Mouse (Mus musculus) urinary bladder, adult 18-20 months (tissue): Measurements from ENCODE around the gene Nrros.
A peak's percentile ranks its signal among the peaks of the same experiment; 100 is the strongest.

Experiments used
- DNase-seq, 2 experiments: peaks; one replicate each; pipeline ENCODE4 v3.0.0; 2022; ENCODE audit warnings: low spot score in 2 of 2, mixed read lengths in 2 of 2

The Nrros gene

DNA sequence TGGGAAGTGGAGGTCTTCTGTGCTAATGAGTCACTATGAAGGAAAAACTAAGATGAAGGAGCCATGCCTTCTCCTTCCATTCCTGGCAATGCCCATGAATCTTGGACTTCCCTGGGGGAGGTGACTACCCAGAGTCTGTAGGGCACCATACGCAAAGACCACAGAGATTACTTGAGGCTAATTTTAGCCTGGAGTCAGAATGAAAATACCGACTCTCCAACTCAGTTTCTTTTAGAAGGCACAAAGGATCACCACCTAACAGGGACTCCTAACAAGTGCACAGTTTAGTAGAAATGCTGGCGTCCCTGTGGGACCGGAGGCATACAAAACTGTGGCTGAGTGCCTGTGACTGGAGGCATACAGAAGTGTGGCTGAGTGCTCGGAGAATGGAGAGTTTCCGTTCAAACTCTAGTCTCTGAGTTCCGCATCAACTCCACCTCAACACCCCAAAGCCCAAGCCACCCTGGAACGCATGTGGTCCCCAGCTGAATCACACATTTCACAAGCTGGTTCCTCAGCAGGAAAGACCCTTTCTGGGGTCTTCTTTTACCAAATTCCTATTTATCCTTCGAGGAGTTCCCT is 4.6 kb downstream of the Nrros start:
- no peak for DNase-seq

DNA sequence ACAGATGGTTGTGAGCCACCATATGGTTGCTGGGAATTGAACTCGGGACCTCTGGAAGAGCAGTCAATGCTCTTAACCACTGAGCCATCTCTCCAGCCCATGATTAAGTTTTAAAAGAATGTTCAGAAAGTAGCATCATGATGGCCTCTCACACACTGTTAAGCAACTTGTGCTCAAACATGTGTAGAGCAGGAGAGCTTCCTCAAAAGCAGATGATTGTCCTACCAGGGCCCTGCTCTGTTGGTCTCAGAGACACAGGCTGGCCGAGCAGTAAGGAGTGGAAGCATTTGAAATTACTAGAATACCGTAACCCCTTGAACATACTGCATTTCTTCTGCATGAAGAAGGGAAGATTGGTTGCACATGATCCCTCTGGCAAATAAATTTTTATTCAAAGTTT is 6.4 kb downstream of the Nrros start:
- no peak for DNase-seq

DNA sequence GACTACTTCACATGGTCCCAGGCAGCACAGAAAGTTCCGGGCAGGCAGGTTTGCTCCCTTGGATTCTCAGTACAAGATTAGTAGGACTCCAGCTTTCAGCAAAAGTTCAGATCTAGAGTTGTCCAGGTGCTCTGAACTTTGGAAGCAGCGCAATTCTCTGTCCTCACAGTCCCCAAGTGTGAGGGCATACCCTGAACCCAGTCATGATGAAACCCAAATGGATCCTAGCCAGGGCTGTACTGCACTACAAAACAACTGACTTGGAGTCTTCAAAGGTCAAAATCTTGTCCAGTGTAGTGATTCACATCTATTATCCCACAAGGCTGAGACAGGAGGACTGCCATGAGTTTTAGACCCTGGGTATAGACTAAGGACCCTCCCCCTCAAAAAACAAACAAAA is 8.0 kb downstream of the Nrros start:
- no peak for DNase-seq

DNA sequence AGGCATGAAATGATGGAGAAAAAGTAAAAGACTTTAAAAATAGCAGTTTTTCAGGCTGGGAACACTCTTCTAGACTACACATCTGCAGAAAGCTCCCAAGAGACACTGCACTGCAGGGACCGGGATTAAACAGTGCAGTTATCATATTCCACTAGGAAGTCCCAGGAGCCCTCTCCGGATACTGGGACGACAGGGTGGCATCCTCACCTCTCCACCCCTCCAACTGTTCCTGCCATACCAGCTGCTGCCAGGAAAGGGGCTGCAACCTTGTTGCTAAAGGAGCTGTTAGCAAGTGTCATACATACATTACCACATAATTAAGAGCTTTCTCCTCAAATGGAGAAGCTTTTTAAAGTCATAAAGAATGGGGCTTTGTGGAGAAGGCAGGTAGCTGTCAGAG is 8.7 kb downstream of the Nrros start:
- no peak for DNase-seq

DNA sequence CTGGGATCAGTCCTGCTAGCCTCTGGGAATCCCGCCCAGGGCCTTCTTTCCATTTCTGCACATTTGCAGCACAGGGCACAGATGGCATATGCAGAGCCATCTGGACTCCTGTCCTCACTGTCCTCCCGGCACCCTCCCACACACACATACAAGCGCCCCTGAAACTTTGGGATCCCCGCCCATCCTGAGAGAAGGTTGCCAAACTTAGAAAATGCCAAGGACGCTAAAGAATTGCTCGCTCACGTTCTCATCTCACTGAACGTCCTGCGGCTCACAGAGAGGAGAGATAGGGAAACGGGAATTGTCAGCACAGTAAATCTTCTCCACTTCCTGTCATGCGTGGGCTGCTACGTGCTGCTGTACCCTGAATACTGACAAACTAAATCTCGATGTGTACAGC is 11.0 kb downstream of the Nrros start:
- DNase-seq = no peak

DNA sequence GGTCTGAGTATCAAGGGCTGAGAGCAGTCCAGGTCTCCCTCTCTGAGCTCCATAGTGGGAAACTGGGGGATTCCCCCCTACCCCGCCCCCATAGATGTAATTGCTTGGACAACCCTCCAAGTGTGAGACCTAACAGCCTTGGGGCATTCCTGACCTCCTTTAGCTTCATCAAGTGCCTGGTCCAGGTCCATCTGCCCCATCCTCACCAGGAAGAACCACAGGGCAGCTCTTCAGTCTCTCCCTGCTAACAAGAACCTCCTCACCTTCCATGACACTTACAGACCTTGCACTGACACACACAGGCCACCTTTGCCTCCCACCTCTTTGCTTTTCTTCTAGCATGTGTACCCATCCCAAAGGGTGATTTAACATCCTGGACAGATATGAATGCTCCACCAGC is 11.4 kb downstream of the Nrros start:
- DNase-seq = no peak

DNA sequence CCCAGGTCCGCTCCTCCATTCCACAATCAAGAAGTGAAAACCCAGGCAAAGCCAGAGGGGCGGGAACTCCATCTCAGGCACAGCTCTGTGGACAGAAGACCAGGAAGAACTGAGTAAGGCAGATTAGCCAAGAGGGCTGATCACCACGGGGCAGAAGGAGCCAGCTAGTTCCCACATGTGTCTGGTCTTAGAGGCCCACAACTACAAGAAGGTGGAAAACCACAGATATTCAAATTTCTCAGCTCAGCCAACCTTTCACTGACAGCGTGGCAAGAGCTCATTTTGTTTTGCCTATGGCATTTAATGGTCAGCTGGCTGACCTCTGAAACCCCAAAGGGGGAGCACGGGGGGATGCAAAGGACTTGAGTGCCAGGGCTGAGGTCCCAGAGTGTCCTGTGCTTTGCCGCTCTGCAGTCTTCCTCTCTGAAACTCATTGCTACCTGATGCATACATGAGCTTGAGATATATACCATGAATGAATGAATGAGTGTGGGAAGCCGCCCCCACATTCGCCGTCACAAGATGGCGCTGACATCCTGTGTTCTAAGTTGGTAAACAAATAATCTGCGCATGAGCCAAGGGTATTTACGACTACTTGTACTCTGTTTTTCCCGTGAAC is 17.7 kb downstream of the Nrros start:
- DNase-seq = no peak

DNA sequence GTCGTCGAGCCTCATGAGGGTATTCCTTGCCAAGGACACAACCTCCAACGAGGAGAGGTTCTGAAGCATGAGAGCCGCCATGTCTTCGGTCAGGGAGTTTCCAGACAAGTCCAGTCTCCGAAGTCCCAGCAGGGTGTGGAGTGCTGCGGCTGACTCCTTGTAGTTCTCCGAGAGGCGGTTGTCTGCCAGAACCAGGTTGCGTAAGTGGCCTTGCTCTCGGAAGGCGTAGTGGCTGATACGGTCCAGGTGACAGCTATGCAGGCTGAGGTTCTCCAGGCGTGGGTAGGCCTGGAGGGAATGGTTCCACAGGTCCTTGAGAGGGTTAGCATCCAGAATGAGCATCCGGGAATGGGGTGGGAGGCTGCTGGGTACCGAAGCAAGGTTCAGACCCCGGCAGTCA is 20.8 kb downstream of the Nrros start:
- DNase-seq = no peak

DNA sequence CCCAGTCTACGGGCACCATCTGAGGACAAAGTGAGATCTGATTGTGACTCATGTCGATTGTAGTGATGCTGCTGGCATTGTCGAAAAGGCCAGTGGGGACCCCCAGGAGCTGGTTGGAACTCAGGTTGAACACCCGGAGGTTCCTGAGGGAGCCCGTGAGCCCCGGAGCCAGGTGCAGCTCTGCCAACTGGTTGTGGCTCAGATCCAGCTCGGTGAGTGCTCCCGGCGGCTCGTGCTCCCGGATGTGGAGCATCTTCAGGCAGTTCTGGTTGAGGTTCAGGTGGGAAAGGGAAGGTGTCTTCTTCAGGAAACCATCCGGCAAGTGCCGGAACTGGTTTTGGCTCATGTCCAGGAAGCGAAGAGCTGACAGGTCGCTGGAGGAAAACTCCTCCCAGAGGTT is 21.6 kb downstream of the Nrros start:
- no peak for DNase-seq

DNA sequence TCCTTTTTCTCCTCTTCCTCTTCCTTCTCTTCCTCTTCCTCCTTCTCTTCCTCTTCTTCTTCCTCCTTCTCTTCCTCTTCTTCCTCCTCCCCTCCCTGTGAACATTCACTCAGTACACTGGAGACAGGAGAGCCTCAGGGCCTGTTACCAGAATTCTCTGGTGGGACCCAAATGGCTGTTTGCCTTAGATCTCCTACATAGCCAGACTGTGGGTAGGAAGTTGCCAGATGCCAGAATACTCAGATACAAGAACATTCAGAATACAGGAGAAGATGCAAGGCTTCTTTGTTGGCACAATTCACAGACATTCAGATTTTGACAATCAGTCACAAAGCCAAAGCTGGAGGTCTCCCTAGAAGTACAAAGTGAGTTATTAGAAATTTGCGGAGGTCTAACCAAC is 26.4 kb downstream of the Nrros start:
- DNase-seq = no peak

DNA sequence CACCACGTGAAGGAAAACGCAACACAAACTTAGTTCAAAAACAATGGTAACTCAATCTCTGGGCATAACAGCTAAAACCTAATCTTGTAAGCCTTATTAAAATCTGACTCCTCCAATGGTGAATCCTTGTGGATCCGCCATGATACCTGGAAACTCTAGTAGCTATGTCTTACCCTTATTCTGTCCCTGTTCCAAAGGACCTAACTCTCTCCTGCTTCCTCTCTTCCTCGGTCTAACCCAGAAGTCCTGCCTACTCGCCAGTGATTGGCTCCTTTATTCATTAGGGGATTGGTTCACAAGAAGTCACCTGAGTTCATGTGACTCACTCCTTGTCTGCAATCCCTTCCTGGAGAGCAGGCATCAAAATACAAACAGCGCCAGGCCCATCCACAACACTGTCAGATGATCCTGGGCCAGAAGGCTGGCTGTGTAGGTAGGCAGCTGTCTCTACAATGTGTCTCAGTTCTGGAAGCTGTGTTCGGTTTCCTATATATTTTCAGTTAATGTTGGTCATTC is 29.5 kb downstream of the Nrros start:
- DNase-seq = no peak

DNA sequence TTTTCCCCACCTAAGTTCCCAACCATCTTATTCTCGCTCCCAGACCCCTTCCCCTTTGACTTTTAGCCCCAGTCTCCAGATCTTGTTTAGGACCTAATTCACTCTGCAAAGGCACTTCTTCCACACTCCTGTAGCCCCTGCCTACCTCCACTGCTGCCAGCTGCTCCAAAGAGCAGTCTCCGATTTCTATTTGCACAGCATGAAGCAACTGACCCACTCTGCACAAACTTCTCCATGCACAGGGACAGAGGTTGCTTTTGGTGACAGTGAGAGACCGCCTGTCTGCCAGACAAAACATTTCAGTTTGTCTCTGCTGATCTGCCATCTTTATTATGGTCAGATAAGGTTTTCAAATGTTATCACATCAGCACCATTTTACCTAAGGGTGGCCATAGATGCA is 32.2 kb downstream of the Nrros start:
- no peak for DNase-seq

DNA sequence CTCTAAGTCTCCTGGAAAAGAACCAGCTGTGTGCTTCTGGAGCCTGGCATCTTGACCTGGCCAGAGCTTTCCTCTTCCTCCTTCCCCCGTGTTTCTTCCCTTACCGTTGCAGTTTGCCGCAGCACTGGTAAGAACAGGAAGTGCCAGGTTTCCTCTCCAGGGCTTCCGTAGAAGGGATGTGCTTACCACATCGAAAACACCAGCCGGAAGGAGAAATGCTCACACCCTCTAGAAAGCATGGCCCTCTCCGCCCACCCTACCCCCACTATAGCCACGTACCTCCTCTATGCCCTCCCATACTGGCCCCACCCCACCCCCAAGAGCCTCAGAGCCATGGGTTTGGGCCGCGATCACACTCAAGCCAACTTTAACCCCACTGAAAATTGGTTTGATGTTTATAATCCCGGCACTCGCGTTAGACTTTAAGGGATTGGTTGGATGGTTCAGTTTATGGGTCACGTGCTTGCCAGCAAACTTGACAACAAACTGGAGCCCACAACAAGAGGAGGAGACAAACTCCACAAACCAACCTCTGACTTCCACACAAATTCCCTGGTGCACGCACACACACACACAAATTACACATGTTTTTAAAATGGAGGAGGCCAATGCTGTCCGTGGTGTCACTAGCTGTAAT is 35.1 kb downstream of the Nrros start:
- DNase-seq = no peak

DNA sequence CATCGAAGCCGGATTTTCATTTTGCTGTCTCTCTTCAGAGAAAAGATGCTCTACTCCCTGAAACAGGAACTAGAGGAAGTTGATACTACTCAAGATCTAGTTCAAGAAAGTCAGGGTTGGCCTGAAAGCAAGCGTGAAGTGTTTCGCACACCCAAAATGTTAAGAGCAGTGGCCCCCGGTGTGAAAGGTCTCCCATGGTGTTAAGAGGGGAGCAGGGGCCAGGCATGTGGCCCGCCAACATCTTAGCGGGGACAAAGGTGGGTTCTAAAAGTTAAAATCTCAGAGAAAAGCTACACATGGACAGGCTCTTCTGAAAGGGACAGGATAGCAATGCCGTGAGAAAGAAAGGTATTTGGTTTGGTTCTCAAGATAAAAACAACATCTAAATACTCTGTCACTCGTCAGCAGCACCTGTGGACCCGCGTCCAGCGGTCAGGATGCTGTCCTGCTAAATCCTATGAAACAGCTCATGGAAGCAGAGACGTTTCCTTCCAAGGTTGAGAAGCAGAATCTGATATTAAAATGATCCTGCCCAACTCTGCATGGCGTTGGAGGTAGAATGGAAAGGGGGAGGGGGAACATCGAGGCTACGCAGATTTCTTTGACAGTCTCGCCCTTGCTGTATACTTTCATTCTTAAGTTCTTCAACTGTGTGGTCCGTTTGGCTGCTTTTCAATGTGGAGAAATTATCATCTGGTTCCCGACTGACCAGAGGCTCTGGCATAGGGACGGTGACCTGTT is 35.8 kb downstream of the Nrros start:
- DNase-seq = no peak

DNA sequence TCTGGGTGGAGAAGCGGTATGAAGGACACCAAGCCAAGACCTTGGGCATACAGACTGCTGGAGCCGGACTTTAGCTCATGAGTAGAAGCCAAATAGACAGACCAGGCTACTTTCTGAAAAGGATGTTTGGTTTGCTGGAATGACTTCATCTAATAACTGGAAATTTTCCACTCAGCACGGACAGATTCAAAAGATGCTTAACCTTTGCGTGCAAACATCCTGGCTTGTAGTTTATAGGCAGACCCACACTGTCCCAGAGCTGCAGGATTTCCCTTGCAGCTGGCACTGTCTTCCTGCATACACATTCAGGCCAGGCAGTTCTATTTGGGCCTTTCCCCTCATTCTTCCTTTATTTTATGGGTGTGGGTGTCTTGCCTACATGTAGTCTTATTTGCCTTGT is 38.3 kb downstream of the Nrros start:
- no peak for DNase-seq

DNA sequence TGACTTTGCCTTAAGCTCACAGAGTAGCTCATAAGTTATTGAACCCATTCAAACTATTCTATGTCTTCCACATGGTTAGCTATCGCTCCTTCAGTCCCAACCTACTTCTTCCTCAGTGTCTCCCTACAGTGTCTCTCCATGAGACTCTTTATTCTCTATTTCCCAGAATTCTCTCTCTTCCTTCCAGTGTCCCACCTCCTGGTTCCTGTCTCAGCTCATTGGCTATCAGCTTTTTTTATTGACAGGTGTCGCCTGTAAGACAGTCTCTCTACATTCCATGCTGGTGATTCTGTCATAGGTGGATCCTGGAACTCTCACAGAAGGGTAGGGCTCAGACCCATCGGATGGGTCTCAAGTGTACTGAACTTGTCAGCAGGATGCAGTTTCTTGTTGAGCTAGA is 40.0 kb downstream of the Nrros start:
- DNase-seq = no peak

DNA sequence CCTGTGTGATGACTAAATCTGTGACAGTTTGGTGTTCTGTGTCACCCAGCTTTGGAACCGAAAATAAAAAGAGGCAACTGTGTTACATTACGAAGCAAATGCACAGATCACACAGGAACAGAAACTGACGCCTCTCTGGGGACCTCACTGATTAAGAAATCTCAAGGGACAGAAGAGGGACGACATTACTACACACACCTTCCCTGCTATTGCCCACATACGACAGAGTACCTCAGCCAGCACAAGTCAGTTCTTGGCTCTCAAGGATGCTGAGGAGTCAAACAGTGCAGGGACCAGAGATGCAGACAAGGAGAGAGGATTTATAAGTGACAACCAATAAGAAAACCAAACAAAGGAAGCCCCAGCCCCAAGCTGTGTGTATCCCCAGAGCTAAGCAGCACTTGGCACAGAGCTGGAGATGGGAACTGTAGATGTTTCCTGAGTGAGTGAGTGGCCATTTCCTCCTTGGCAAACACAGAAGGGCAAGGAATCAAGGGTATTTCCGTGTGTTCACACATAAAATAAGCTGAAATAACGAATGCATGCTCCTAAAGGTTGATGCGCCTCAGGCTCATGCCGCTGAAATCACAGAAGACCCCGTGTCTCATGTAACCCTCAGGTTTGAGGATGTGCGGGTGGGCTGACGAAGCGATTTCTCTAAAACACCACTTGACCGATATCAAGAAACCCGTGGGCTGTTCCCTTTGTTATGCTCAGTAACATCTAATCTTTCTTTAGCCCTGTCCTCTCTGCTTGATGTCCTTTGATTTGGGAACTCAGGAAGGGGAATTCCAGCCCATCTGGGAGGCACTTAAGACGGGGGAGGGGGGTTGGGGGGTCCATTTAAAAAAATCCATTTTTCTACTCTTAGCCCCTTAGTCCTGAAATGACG is 40.7 kb downstream of the Nrros start:
- no peak for DNase-seq

DNA sequence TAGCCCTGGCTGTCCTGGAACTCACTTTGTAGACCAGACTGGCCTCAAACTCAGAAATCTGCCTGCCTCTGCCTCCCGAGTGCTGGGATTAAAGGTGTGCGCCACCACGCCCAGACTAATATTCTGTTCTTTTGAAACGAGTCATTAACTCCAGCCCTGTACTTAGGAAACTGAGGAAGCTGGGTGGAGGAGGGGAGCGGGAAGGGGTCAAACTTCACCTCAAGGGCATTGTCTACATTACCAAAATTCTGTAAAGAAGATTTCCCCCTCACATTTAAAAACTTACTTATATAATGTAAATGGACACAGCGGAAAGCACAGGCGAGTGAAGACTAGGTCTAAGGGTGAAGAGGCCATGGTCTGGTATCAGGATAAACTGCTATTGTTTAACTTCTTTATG is 41.4 kb downstream of the Nrros start:
- no peak for DNase-seq

DNA sequence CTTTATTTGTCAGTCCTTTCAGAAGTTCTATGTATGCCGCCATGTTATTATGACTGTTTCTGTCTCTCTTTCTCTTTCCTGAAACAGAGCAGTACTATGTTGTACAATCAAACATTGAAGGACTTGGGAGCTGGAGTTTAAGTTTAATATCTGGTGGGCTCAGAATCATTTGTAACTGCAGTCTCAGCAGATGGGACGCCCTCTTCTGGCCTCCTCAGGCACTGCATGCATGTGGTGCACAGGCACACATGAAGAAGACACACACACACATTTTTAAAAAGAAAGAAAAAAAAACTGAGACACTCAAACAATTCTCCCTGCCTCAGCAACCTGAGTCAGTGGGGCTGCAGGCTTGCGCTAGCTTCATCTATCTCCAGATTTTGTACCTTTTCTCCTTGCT is 44.9 kb downstream of the Nrros start:
- DNase-seq = no peak

DNA sequence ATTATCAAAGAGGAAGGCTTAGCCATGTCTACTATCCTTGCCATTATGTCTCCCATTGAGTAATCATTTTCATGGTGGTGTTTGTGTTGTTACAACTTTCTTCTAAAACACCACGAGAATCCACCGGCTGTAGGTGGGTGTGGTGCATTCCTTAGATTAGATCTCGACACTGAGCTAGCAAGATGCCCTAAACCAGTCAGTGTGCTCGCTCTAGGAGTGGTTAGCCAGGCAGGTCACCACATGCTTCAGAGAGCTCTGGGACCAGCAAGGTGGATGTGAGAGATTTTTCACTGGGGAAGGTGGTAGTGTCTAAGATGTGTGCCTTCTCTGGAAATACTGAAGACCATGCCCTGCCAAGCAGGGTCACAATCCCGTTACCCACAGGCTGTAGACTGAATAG is 49.2 kb downstream of the Nrros start:
- DNase-seq = peak in 1 of 2 experiments; percentile 41

DNA sequence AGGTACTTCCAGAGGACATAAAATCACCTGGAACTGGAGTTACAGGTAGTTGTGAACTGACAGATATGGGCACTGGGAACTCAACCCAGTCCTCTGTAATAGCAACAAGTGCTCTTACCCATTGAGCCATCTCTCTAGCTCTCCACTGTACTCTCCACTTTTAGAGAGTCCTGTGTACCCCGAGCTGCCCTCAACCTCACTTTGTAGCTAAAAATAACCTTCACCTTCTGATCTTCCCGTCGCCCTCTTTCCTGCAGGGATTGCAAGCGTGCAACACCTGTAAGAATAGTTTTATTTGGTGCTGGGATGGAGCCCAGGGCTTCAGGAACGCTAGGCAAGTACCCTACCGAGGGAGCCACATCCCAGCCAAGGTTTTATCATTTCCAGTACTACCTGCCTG is 49.6 kb downstream of the Nrros start:
- DNase-seq = no peak
